Mouse (Mus musculus) kidney, postnatal 14 days (tissue): ENCODE results near the gene Gm17657.

Experiments used
- DNase-seq: peaks from one replicate; pipeline ENCODE4 v3.0.0; 2022; ENCODE audit warnings: mixed read lengths

Gene Gm17657

DNA sequence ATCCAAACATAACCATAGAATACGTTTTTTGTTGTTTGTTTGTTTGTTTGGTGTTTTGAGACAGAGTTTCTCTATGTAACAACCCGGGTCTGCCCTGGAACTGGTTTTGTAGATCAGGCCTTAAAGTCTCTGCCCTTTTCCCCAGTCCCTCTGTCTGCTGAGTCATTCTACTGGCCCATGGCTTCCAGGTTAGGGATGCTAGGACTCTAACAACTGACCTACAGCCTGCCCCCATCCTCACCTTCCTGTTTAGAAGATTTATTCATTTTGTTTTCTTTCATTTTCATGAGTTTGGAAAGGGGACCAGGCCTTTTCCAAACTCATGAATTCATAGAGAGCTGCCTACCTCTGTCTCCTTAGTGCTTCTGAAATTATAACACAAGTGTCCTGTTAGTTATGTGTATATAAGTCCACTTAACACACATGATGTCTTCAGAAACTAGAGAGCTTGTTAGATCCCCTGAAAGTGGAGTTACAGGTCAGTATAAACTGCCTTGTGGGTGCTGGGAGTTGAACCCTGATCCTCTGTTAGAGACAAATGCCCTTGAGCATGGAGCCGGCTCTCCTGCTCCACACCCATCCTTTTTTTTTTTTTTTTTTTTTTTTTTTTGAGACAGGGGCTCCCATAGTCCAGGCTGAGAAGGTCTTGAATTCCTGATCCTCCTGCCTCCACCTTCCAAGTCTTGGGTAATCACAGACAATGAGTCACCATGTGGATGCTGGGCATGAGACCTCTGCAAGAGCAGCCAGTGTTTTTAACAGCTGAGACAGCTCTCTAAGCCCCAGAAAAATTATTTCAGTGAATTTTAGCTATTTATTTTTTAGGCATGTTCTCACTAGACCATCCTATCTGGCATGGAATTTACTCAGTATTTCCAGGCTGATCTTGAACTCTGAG is 63.9 kb downstream of the Gm17657 start:
- no peak for DNase-seq

DNA sequence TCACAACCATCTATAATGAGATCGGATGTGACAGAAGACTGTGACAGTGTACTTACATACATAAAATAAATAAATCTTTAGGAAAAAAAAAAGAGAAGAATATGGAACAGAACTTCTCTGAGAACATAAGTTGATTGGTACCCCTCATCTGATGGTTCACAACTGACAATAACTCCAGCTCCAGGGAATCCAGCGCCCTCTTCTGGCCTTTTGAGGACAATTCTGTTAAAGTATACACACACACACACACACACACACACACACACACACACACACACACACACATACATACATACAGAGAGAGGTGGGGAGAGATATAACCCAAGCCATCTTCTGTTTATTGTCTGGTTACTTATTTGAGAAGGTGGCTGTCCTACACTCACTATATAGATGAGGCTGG is 65.0 kb downstream of the Gm17657 start:
- DNase-seq, result no peak

DNA sequence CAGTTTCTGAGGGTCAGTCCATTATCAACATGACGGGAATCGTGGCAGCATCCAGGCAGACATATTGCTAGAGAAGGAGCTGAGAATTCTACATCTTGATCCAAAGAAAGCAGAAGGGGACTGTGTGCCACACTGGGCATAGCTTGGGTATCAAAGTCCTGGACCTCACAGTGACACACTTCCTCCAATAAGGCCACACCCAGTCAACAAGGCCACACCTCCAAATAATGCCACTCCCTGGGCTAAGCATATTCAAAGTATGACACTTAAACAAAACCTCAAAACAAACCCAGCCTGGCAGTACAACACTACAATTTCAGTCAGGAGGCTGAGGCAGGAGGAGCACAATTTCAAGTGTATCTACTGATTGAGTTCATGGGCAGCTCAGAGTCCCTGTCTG is 66.2 kb downstream of the Gm17657 start:
- DNase-seq, result no peak

DNA sequence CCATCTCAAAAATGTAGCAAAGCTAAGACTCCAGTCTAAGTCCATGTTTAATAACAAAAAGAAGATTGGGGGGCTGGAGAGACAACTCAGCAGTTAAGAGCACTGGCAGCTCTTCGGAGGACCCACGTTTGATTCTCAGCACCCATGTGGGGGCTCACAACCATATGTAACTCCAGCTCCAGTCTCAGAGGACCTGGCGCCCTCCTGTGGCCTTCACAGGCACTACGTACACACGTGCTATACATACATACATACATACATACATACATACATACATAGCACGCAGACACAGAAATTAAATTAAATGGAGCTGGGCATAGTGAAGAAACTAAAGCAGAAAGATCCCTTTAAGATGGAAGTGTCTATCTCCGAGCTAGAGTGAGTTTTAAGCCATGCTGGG is 66.8 kb downstream of the Gm17657 start:
- no peak for DNase-seq

DNA sequence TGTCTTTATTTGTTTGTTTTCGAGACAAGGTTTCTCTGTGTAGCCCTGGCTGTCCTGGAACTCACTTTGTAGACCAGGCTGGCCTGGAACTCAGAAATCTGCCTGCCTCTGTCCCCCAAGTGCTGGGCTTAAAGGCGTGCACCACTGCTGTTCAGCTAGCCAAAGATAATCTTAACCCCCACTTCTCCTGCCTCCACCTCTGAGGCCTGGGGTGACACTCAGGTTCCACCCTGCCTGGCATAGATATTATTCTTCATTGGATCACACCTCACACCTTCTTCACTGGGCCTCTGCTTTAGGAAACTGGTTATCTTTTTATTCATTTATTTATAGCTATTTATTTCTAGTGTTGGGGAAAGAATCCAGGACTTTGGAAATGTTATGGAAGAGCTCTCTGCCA is 69.2 kb downstream of the Gm17657 start:
- DNase-seq, result no peak

DNA sequence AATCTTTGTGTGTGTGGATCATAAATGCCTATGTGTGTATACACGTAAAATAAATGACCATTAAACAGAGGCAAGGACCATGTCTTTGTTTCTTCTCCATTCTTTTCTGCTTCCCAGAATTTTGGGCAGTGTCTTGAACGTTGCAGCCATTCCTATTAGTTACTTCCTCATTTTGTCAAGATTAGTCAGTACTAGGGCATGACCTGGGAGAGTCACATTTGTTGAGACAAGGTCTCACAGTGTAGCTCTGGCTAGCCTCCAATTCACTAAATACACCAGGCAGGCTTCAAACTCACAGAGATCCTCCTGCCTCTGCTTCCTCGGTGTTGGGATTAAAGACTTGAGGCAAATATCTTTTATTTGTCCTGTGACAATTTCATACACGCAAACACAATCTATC is 71.2 kb downstream of the Gm17657 start:
- no peak for DNase-seq

DNA sequence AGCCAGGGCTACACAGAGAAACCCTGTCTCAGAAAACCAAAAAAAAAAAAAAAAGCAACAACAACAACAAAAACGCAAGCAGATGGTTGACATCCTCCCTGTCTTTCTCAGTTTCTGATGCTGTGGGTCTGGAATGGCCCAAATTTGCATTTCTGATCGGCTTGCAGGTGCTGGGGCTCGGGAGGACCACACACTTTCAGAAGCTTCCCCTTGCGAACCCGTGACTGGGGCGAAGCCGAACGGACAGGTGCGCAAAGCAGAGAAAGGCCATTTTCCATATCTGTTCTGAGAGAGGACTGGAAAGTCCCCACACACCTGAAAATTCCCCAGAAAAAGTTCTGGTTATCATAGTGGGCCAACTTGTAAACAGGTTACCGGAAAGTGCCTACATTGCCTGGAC is 72.1 kb downstream of the Gm17657 start:
- DNase-seq, result no peak

DNA sequence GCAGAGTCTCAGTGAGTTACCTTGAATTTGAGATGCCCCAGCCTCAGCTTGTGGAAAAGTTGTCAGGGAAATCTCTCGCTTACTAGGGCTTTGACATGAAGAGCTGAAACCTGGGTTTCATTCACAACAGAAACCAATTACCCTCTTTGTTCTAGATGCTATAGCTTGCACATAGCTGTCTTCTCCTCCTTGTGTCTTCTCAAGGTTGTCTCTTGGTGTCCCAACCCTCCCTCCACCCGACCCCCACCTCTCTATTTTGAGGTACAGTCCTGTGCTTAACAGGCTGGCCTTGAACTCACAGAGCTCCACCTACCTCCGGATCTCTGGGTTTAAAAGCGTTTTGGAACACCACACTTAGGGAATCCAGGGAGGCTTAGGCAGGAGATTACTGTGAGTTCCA is 73.0 kb downstream of the Gm17657 start:
- no peak for DNase-seq

DNA sequence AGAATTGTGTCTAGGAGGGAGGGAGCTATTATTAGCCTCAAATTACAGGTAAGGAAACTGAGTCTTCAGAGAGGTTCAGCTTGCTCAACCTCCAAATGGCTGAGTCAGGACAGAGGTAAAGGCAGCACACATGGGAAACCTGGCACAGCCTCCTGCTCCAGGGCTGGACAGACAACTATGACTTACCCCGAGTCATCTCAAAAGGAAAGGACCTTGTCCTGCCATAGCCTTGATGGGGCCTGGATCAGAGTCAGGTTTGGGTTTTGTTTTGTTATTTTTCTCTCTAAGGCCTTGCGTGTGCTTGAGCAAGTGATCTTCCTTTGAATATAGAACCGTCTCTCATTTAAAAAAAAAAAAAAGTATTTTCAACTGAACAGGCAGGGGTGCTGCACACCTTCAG is 74.3 kb downstream of the Gm17657 start:
- DNase-seq, result no peak

DNA sequence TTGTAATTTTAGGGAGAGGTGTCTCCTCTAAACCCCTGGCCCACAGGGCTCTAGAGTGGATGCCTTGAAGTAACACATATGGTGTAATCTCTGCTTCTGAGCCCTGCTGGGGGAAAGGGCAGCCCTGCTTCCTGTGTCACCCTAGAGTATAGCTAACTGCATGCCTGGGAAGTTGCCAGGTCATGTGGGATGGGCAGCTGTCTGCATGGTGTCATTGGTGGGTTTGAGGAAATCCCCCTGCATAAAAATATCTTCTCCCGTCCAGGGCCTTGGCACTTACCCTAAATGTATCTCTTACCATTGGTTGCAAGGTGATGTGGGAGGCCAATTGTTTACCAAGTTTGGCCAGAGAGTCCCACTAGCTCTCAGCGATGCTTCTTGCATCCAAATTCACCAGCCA is 75.4 kb downstream of the Gm17657 start:
- DNase-seq, result no peak

DNA sequence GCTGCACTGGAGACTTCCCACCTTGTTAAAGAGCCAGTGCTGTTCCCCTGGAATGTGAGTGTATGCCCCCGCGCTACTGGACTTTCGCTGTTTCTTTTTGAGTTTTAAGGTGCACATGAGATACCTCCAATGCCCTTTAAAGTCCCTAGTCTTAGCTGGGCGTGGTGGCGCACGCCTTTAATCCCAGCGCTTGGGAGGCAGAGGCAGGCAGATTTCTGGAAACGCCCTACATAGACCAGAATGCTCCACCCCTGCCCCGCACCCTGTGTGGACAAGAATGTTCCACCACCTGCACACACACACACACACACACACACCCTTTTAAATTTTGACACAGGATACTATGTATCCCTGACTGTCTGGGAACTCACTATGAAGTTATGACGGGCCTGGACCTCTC is 76.0 kb downstream of the Gm17657 start:
- no peak for DNase-seq
